Mouse (Mus musculus): Measurements from ENCODE around the gene Tubgcp5. TPM values are rescaled to one million over a fixed set of nuclear protein-coding genes. Genes with fewer than 3 reads are reported as not detected.

Tubgcp5 gene
- polyA plus RNA-seq, 1 experiment from 2014 or later: 39.5 TPM

DNA sequence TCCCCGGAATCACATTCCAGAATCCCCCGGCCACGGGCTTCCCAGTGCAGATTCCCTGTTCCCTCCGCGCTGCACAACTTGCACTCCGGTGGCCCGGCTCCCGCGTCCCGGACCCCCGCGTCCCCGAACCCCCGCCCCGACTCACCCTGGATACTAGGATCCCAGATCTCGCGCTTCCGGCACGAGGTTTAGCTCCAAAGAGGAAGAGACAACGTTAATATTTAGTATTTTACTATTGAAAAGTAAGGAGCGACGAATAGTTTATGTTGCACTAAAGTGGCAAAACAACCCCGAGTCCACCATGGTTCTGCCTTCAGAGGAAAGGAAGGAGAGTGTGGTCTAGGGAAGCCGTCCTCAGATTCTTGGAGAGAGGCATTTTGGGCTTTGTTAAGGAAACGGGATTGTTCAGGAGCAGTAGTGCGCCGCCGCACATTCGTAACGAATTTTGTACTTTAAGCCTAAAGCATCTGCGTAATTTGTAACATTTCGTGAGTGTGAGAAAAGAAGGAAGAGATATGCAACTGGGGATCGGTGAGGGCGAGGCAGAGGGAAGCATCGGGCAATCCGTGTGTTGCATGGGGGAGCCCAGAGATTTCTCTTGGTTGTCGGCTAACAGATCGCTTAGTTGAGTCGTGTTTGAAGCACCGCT, 48.7 kb downstream of the Tubgcp5 start:
- Histone ChIP-seq H3K4me1 (ENCODE audit: control insufficient read depth, insufficient read depth, low read length) (peaks cover 17% of the 10 kb centered on the region), H3K4me3 (replicated peaks; ENCODE audit: low read depth, low read length) (peak overlapping the region; percentile 96), H3K9me3 (ENCODE audit: control insufficient read depth, low read length) (no peaks in the 10 kb centered on the region), H3K9ac (replicated peaks; ENCODE audit: low read length) (peak overlapping the region; percentile 96), H3K27me3 (ENCODE audit: control insufficient read depth, insufficient read depth, low read length) (no peaks in the 10 kb centered on the region), H3K4me2 (ENCODE audit: low read length) (peak overlapping the region; percentile 64), H3K27ac (replicated peaks; ENCODE audit: low read depth, low read length) (peak overlapping the region; percentile 90), H3K36me3 (ENCODE audit: control insufficient read depth, insufficient read depth, low read length) (no peaks in the 10 kb centered on the region)
- ATAC-seq (ENCODE audit: low FRiP score, low TSS enrichment) (peak; percentile 19), DNase-seq (peak; percentile 74)
- WGBS: under 1% methylated on average over 40 of the region's 40 CpGs

DNA sequence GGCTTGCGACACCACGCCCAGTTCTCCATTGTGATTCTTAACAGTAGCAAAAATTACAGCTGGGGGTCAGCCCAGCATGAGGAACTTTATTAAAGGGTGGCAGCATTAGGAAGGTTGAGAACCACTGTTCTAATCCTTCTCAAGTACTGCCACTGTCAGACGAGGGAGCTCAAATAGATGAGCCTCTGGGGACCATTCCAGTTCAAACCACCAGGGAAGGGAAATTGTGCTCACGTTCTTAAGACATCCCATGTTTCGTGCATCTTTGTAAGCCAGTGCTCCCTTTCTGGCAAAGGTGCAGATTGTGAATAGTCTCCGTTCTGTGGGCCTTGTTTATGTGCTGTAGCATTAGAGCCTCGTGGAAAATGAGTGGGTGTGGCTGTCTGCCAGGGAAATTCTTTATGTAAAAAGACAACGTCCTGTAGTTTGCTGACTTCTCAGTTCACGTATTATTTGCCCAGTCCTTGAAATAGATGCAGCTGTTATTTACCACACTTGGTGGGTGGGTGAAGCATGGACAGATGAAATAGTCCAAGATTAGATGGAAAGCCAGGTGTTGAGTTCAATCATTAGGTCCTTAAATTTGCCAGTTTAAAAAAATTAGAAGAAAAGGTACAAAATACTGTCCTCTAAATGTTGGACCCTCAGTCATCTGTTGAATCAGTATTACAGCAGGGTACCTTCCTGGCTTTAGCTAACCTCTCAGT, 52.8 kb downstream of the Tubgcp5 start:
- 81% methylated on average over 9 of the region's 9 CpGs for WGBS

DNA sequence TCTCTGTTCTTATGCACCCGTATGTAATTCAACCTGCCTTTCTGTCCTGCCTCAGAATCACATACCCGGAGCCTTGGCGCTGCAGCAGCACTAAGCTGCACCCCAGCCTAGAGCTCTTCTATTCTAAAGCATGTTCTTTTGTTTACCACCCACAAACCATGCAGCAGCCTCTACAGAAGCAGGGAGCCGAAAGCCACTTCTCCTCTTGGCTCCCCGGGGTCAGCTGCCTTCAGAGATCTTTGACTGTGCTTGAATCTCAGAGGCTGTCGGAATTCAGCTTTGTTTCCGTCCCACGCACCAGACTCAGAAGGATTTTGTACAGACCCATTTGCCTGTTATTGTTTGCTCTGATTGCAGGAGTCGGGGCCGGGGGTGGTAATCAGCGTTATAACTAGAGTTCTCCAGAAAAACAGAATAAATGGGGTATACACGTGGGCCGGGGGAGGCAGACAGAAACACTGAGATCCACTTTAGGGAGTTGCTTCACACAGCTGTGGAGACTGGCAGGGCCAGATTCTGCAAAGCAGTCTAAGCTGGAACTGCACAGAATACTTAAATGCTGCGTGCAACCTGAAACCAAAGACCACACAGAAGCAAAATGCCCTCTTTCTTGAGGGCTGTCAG, 56.1 kb downstream of the Tubgcp5 start:
- DNase-seq (peak; percentile 35), ATAC-seq (ENCODE audit: low FRiP score, low TSS enrichment) (peak; percentile 44; the same call in 1 of the 2 replicates)
- Histone ChIP-seq H3K4me1 (ENCODE audit: control insufficient read depth, insufficient read depth, low read length) (peaks cover 8% of the 10 kb centered on the region; the same call in 1 of the 2 replicates), H3K27me3 (ENCODE audit: control insufficient read depth, insufficient read depth, low read length) (no peaks in the 10 kb centered on the region), H3K27ac (replicated peaks; ENCODE audit: low read depth, low read length) (peak overlapping the region; percentile 3), H3K4me2 (ENCODE audit: low read length) (peak overlapping the region; percentile 26), H3K36me3 (ENCODE audit: control insufficient read depth, insufficient read depth, low read length) (no peaks in the 10 kb centered on the region), H3K9me3 (ENCODE audit: control insufficient read depth, low read length) (no peaks in the 10 kb centered on the region), H3K4me3 (replicated peaks; ENCODE audit: low read depth, low read length) (0 out of 2 replicates have a peak overlapping the region, but pooled peaks have one; percentile 0), H3K9ac (replicated peaks; ENCODE audit: low read length) (peak overlapping the region; percentile 14)
- WGBS: 11% methylated on average over 14 of the region's 14 CpGs

More for the DNA sequence above, 52.8 kb downstream of the Tubgcp5 start:
- H3K36me3 ChIP-seq (ENCODE audit: control insufficient read depth, insufficient read depth, low read length): no peaks in the 10 kb centered on the region
- no peak for ATAC-seq (ENCODE audit: low FRiP score, low TSS enrichment)
- no peak overlapping the region for H3K4me3 ChIP-seq (replicated peaks; ENCODE audit: low read depth, low read length)
- H3K27ac ChIP-seq (replicated peaks; ENCODE audit: low read depth, low read length): no peak overlapping the region
- no peaks in the 10 kb centered on the region for H3K9me3 ChIP-seq (ENCODE audit: control insufficient read depth, low read length)
- no peak for DNase-seq
- H3K4me1 ChIP-seq (ENCODE audit: control insufficient read depth, insufficient read depth, low read length): peaks cover 19% of the 10 kb centered on the region
- no peaks in the 10 kb centered on the region for H3K27me3 ChIP-seq (ENCODE audit: control insufficient read depth, insufficient read depth, low read length)
- no peak overlapping the region for H3K4me2 ChIP-seq (ENCODE audit: low read length)
- H3K9ac ChIP-seq (replicated peaks; ENCODE audit: low read length): no peak overlapping the region

DNA sequence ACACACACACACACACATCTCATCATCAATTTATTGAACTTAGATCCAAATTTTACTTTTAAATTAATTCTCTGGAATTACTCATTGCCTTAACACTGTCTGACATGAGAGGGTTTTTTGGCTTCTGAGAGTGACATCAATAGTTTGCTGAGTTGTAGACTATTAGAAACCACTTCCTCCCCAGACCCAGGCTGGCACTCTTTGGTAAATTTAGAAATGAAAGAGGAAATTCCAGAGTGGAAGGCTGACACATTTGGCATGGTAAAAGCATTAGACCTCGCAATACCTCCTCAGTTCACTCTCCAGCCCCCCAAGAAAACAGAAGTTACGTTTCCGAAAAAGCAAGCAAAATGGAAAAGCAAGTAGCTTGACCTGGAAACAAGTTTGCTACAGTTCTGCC, 58.8 kb downstream of the Tubgcp5 start:
- Histone ChIP-seq H3K4me3 (replicated peaks; ENCODE audit: low read depth, low read length) (no peak overlapping the region), H3K27ac (replicated peaks; ENCODE audit: low read depth, low read length) (no peak overlapping the region)
- 94% methylated on average over 3 of the region's 3 CpGs for WGBS

DNA sequence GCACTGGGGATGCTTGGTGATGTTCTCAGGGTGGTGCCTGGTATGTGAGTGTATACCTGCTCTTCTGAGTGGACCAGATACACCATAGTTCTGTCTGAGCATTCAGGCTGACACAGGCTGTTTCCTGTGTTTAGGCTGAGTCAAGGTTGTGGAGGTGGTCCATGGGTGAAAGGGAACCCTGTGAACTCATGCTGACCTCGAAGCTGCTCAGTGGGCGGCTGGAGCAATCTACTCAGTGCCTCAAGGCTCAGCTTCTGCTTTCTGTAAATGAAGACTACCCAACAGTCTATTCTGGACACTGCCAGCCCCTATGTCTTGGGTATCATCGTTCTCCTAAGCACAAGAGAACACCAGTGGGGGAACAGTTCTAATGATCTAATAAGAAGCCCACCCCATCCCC, 61.6 kb downstream of the Tubgcp5 start:
- no peak for DNase-seq
- WGBS: 93% methylated on average over 3 of the region's 3 CpGs

More for the DNA sequence above, 58.8 kb downstream of the Tubgcp5 start:
- Histone ChIP-seq H3K4me1 (ENCODE audit: control insufficient read depth, insufficient read depth, low read length) (peaks cover 8% of the 10 kb centered on the region; the same call in 1 of the 2 replicates), H3K4me2 (ENCODE audit: low read length) (no peak overlapping the region), H3K9me3 (ENCODE audit: control insufficient read depth, low read length) (no peaks in the 10 kb centered on the region), H3K9ac (replicated peaks; ENCODE audit: low read length) (no peak overlapping the region), H3K27me3 (ENCODE audit: control insufficient read depth, insufficient read depth, low read length) (no peaks in the 10 kb centered on the region), H3K36me3 (ENCODE audit: control insufficient read depth, insufficient read depth, low read length) (no peaks in the 10 kb centered on the region)
- no peak for ATAC-seq (ENCODE audit: low FRiP score, low TSS enrichment)
- DNase-seq: no peak

DNA sequence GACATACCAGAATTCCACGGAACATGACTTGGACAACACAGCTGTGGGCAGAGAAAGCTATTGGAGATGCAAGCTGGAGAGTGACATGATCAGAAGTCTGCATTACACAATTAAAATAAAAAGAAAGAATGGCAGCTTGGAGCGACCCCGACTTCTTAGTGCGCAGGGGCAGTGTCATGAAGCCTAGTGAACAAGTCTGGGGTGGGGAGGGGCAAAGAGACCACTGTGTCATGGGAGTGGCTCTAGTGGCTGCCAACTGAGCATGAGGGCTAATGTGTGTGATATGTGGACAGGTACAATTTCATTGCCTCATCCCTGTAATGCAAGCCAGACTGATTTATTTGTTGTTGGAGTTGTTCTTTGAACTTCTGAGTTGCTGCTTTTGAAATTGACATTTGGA, 62.8 kb downstream of the Tubgcp5 start:
- Histone ChIP-seq H3K4me3 (replicated peaks; ENCODE audit: low read depth, low read length) (no peak overlapping the region), H3K4me2 (ENCODE audit: low read length) (no peak overlapping the region), H3K36me3 (ENCODE audit: control insufficient read depth, insufficient read depth, low read length) (no peaks in the 10 kb centered on the region), H3K27ac (replicated peaks; ENCODE audit: low read depth, low read length) (no peak overlapping the region), H3K4me1 (ENCODE audit: control insufficient read depth, insufficient read depth, low read length) (no peaks in the 10 kb centered on the region), H3K27me3 (ENCODE audit: control insufficient read depth, insufficient read depth, low read length) (no peaks in the 10 kb centered on the region), H3K9me3 (ENCODE audit: control insufficient read depth, low read length) (no peaks in the 10 kb centered on the region), H3K9ac (replicated peaks; ENCODE audit: low read length) (no peak overlapping the region)
- no peak for ATAC-seq (ENCODE audit: low FRiP score, low TSS enrichment)
- 99% methylated on average over 4 of the region's 4 CpGs for WGBS
- DNase-seq: no peak

More for the DNA sequence above, 61.6 kb downstream of the Tubgcp5 start:
- no peak overlapping the region for H3K4me3 ChIP-seq (replicated peaks; ENCODE audit: low read depth, low read length)
- no peaks in the 10 kb centered on the region for H3K9me3 ChIP-seq (ENCODE audit: control insufficient read depth, low read length)
- H3K4me2 ChIP-seq (ENCODE audit: low read length): no peak overlapping the region
- H3K27ac ChIP-seq (replicated peaks; ENCODE audit: low read depth, low read length): no peak overlapping the region
- no peak for ATAC-seq (ENCODE audit: low FRiP score, low TSS enrichment)
- H3K4me1 ChIP-seq (ENCODE audit: control insufficient read depth, insufficient read depth, low read length): no peaks in the 10 kb centered on the region
- H3K27me3 ChIP-seq (ENCODE audit: control insufficient read depth, insufficient read depth, low read length): no peaks in the 10 kb centered on the region
- no peak overlapping the region for H3K9ac ChIP-seq (replicated peaks; ENCODE audit: low read length)
- H3K36me3 ChIP-seq (ENCODE audit: control insufficient read depth, insufficient read depth, low read length): no peaks in the 10 kb centered on the region

DNA sequence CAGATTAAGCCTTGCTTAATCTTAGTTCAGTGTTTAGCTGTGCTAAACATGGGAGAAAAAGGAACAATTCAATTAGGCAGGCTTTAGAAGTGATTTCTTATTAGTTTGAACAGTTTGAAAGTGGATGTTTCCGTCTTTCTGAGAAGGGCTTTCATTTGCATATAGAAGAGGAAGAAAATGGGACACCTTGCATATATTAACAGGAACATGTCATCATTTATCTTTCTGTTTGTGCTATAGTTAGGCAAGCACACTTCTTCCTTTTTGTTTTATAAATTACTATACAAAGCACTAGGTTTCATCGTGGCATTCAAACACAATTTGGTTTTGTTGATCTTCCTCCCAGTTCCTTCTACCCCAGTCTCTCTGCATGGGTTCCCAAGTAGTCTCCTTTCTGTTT, 63.8 kb downstream of the Tubgcp5 start:
- H3K4me3 ChIP-seq (replicated peaks; ENCODE audit: low read depth, low read length): no peak overlapping the region
- no peaks in the 10 kb centered on the region for H3K36me3 ChIP-seq (ENCODE audit: control insufficient read depth, insufficient read depth, low read length)
- no peaks in the 10 kb centered on the region for H3K27me3 ChIP-seq (ENCODE audit: control insufficient read depth, insufficient read depth, low read length)
- no peak overlapping the region for H3K4me2 ChIP-seq (ENCODE audit: low read length)
- no peaks in the 10 kb centered on the region for H3K4me1 ChIP-seq (ENCODE audit: control insufficient read depth, insufficient read depth, low read length)
- H3K9me3 ChIP-seq (ENCODE audit: control insufficient read depth, low read length): no peaks in the 10 kb centered on the region
- DNase-seq: no peak
- no peak for ATAC-seq (ENCODE audit: low FRiP score, low TSS enrichment)
- H3K9ac ChIP-seq (replicated peaks; ENCODE audit: low read length): no peak overlapping the region
- no peak overlapping the region for H3K27ac ChIP-seq (replicated peaks; ENCODE audit: low read depth, low read length)
- 81% methylated on average over 2 of the region's 2 CpGs for WGBS

DNA sequence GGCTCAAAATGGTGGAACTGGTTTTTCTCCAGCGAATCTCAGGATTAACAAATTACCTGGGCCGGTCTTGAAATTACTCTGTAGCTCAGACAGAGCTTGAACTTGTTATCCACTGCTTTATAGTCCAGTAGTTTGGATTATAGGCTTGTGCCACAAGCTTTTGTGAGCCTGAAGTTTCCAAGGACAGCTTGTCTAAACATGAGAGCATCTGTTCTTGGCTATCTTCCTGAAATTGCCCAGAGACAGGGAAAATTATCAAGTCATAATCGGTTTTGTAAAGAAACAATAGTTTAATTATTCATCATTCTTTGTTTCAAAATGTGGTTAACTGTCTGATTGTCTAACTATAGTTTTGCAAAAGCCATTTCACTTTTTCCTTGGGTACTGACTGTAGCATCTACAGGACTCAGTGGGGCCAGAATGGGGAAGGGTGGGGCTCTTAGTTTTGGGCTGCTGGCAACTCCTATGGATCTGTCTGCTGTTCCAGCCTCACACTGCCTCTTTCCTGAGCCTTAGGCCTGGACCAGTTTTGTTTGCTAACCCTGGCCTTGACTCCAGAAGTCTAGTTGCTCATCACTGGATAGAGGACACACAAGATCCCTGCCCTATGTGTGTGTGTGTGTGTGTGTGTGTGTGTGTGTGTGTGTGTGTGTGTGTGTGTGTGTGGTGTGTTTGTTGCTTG, 65.0 kb downstream of the Tubgcp5 start:
- H3K9ac ChIP-seq (replicated peaks; ENCODE audit: low read length): no peak overlapping the region
- no peak overlapping the region for H3K4me2 ChIP-seq (ENCODE audit: low read length)
- no peaks in the 10 kb centered on the region for H3K9me3 ChIP-seq (ENCODE audit: control insufficient read depth, low read length)
- no peaks in the 10 kb centered on the region for H3K4me1 ChIP-seq (ENCODE audit: control insufficient read depth, insufficient read depth, low read length)
- 86% methylated on average over 3 of the region's 3 CpGs for WGBS
- no peak overlapping the region for H3K4me3 ChIP-seq (replicated peaks; ENCODE audit: low read depth, low read length)
- no peak for DNase-seq
- ATAC-seq (ENCODE audit: low FRiP score, low TSS enrichment): no peak
- no peaks in the 10 kb centered on the region for H3K36me3 ChIP-seq (ENCODE audit: control insufficient read depth, insufficient read depth, low read length)
- H3K27me3 ChIP-seq (ENCODE audit: control insufficient read depth, insufficient read depth, low read length): no peaks in the 10 kb centered on the region
- no peak overlapping the region for H3K27ac ChIP-seq (replicated peaks; ENCODE audit: low read depth, low read length)

Data from midbrain, embryonic 14.5 days (tissue).